Mouse (Mus musculus): ENCODE results near the gene Ptafr.
"Not testable (repeated sequence)": the region's sequence is repeated elsewhere in the genome, so short reads cannot be mapped to it uniquely, and the experiment has no call there.

Gene Ptafr

DNA sequence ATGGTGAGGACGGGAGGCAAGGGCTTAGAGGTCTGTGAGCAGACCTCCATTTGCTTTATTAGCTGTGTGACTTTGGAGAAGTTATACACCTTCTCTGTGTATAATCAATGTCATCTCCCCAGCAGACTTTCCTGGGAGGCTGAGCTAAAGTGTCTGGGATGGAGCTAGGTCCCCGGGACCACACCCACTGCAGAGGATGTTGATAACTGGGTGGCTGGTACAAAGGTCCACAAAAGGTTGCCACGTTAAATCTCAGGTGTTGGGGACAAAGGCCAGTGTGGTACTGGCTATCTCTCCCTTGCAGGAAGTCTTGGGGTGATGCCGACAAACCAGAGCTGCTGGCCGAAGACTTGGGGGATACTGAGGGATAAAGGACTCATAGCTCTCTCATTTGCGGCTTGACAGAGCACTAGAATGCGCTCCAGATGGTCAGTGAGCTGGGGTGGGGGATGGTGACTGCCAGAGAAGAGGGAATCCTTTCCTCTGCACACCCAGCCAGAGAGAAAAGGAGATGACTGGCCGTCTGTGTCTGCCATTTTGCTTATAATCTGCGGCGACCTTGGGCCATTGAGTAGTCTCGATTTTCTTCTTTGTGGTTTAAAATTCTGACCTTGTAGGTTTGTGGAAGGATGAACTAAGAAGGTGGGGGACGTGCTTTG is 1.4 kb downstream of the Ptafr start:
- no peak for DNase-seq

DNA sequence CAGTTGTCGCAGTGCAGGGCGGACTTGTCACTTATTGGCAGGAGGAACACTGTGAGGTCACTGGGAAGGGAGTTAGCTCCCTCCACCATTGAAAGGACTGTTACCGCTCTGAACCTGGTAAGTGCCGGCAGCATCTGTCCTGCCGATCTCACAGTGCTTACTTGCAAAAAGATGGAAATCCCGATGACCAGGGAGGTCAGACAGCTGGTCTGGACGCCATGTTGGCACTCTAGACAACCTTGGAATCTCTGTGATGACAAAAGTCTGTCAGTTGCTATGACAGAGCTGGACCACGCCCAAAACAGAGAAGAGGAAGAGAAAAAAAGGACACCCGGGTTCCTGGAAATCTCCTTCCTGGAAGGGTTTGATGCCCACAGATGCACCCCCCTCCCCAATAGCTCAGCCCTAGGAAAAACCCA is 3.5 kb downstream of the Ptafr start:
- DNase-seq: no peak

DNA sequence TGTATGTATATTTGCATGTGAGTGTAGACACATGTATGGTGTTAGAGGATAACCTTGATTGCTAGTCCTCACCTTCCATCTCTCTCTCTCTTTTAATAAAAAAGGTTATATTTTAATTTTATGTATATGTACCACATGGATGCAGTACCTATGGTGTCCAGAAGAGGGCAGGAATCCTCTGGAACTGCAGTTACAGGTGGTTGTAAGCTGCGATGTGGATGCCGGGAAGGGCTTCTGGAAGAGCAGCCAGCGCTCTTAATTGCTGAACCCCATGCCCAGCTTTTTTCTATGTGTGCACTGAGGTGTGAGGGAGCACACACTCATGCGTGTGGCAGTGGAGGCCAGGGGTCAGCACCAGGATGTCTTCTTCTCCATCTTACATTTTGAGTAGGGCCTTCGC is 5.2 kb downstream of the Ptafr start:
- DNase-seq: no peak

DNA sequence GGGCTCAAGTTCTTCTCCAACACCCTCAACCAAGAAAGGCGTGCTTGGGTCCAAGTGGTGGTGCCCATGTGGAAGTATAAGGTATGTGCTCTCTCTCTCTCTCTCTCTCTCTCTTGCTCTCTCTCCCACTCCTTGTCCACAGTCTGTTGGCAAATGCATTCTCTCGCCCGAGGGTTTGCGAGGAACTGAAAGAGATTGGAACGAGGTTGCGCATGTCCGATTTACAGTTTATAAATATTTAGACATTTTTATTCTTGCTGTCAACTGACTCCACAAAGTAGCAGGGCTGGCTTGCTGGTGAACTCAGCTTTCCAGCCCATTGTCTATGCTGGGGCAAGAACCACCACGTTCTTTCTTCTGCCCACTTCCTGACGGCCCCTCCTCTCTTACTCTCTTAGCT is 7.3 kb downstream of the Ptafr start:
- no peak for DNase-seq

DNA sequence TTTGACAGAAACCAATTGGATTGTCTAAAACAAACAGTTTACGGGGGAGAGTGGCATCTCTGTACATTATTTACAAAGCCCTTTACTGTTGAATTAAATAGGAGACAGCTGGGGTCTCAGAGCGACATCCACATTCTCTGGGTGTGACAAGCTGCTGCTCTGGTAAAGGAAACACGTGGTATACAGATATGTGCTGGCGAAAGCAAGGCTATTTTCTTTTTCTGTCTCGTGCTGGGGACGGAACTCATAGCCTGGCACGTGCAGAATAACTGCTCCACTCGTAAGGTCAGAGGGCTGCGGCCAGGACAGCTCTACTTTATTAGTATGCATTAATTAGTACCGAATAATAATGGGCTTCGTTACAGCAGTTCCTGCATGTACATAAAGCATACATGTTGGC is 9.5 kb downstream of the Ptafr start:
- DNase-seq: no peak

DNA sequence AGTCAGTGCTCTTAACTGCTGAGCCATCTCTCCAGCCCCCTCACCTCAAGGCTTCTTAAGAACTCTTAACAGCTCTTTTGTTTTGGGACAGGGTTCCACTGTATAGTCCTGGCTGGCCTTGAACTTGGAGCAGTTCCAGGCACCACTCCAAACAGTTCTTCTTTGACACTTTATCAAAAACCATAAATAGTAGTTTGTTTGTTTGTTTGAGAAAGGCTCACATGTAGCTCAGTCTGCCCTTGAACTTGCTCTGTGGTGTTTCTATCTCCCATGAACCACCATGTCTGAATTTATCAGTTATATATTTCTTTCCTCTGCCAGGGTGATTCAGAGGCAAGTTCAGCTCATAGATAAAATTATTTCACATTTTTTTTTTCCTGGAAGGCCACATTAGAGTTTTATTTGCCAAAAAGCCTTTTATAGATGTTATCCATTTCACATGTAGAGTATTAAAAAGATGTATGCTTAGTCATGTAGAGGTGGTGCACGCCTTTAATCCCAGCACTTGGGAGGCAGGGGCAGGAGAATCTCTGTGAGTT is 11.0 kb downstream of the Ptafr start:
- no peak for DNase-seq

DNA sequence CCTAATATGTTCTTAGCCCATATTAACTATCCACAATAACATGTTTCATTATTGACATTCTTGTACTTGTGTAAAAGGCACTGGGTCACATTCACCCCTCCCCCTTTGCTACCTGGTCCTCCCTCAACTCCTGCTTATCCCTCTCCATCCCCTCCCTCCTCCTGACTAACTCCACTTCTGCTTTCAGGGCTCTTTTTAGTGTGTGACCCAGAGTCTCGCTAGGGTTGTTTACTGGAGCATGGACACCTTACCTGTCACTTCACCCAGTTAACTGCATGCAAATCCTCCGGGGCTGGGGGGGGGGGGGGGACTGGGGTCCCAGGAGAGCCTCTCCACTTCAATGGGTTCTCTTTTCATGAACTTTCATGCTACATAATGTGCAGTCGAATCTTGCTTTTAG is 19.9 kb downstream of the Ptafr start:
- no peak for DNase-seq

DNA sequence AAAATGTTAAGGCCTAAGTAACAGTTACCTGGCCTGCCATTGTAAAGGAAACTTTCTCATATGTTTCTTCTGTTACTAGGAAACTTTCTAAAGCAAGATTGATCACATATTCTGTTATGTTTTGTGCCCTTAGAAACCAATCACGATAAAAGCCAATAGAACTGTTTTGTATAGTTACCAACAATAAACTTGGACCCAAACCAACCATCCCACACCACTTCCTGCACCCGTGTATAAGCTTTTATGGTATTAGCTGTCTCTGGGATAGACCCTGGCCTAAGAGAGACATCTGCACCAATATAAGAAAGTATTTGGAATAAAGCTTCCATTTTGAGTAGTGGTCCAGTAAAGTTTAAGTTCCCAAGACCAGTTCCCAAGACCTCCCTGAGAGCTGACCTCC is 21.1 kb downstream of the Ptafr start:
- DNase-seq: no peak

DNA sequence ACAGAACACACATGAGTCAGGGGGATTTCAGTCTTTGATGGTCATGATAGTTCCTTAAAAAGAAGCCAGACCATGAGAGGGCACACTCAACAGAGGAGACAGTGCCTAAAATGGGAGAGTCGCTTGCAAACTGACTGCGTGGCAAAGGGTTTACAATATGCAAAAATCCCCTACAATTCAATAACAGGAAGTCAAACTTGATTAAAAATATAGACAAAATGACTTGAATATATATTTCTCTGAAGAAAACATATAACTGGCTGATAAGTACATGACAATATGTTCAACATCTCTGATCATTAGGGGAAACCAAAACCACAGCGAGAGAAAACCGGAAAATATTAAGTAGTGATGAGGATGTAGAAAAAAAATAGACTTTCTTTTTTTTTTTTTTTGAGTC is 22.4 kb downstream of the Ptafr start:
- no peak for DNase-seq

DNA sequence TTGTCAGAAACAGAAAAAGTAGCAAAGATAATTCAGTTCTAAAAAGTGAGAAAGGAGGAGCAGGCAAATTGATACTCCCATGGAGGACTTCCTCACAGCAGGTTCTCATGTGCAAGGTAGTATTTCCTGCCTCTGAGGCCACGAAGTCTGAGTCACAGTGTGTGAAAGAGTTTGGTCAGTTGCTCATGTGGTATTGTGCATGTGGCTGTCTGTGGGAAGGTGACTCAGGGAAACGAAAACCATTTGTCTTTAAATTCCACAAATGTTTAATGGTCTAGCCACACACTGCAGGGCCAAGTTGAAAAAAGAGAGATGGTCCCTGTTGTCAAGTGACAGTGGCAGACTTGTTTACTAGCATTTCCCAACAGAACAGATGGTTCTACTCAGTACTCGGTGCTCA is 24.6 kb downstream of the Ptafr start:
- no peak for DNase-seq

DNA sequence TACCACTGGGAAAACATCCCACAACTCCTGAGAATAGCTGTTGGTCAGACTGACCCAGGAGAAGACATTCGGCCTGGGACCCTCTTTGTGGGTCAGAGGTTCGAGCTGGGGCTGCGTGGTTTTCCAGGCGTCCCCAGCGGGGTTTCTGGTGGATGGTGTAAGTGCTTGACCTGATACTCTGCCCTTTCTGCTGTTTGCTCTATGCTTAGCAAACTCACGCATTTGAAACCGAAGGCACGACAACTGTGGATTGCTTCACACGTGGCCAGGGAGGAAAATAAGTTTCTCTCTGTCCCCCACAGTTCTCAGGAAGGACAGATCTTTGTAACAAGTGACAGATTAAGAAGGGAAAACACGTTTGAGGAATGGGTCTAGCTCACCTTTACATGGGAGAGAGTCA is 26.8 kb downstream of the Ptafr start:
- DNase-seq: no peak

DNA sequence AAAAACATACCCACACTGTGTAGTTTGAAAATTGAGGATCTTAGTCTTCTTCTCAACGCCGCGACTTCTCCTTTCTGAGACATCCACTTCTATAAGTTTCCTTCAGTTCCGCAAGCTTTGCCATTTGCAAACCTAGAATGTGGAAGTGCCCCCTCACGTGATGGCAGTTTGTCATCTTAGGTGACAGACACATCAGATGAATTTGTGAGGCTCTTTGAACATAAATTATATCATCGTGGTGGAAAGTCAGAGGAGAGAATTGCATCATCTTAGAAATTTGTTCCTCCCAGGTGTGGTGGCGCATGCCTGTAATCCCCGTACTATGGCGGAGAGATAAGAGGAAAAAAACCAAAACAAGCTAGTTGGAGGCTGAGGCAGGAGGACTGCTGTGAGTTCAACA is 29.1 kb downstream of the Ptafr start:
- no peak for DNase-seq

DNA sequence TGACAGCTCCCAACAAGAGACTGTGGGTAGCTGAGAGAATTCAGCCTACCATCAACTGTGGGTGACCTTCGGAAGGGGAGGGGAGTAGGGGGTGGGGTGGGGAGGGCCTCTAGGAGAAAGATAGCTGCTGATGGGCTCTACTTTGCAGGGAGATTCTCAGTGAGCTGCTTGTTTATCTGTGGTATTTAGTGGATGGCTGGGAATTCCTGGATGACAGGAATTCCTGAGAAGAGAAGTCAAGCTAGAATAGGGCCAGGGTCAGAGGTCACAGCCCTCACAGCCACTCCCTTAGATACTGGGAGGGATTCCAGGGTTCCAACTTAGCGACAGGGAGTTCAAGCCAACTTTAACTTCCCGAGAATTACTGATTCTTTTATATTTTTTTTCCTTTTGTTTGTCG is 30.3 kb downstream of the Ptafr start:
- DNase-seq: no peak

DNA sequence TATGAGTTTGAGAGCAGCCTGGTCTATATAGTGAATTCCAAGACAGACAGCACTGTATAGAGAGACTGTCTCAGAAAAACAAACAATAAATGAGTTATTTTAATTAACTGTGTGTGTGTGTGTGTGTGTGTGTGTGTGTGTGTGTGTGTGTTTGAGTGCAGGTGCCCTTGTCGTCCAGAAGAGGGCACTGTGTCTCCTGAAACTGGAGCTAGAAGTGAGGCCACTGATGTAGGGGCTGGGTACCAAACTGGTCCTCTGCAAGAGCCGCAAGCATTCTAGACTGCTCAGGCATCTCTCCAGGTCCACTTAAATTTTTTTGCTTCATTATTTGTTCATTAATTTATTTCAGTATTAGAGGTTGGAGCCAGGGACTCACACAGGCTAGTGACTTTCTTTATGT is 35.0 kb downstream of the Ptafr start:
- no peak for DNase-seq

DNA sequence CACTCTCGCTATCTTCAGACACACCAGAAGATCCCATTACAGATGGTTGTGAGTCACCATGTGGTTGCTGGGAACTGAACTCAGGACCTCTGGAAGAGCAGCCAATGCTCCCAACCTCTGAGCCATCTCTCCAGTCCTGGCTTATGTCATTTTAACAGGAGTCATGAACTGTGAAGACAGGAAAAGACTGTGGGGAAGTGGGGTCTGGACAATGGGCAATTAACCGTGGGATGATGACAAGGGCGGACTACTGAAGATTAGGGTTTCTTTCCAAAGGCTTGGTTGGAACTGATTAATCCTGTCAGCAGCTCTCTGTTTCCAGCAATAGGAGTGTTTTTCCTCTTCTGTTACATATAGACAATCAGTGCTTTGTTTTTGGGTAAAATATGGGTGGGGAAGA is 35.9 kb downstream of the Ptafr start:
- no peak for DNase-seq

DNA sequence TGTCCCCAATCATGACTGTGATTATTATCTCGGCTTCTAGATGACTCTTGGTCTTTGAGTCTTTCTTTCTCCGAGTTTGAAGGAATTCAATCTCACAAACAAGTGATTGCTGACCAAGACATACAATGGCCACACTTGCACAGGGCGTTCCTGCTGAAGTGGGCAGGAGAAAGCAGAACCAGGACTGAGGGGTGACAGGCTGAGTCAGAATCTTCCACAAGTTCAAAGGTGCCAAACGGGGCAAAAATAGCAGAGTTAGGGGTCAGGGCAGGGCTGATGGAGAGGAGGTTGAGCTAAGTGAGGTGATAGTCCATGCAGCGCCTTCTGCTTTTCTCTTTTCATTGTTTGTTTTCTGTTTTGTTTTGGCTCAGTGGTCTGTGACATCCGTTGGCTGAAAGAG is 36.6 kb downstream of the Ptafr start:
- DNase-seq: no peak

DNA sequence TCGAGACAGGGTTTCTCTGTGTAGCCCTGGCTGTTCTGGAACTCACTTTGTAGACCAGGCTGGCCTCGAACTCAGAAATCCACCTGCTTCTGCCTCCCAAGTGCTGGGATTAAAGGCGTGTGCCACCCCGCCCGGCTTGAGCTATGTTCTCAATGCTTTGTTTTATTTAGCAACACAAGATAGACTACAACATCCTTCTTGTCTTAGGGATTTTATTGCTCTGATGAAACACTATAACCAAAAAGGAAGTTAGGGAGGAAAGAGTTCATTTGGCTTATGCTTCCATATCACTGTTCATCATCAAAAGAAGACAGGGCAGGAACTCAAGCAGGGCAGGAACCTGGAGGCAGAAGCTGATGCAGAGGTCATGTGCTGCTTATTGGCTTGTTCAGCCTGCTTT is 37.4 kb downstream of the Ptafr start:
- DNase-seq: not testable (repeated sequence)

DNA sequence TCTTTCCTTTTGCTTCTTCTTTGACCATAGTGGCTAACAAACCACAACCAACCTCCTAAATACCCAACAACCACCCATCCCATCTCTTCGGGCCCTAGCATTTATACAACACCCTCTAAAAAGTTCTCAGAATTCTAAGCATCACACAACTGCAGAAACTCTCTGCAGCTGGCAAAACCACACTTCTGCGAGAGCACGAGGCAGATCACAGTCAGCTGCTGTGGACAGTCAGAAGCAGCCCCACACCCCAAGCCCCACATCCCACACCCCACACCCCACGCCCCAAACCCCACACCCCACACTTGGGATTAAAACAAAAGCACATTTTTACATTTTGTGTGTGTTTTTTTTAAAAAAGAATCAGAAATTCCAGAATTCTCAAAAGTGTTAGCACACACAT is 39.6 kb downstream of the Ptafr start:
- no peak for DNase-seq

DNA sequence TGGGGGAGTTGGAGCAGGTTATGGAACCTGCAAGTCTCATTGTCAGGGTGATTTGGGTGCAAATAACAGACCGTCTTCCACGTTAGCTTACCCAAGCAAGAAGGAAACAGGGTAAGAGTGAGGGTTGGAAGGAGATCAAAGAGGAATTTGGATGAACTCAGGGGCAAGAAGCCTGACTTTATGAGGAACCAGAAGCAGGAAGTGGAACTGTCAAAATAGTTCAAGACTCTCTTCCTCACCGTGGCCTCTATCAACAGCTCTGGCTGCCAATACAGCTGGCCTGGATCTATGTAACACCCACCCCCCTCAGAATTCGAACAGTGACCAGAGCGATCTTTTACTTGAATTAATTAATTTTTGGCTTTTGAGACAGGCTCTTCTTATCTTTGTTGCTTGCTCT is 41.9 kb downstream of the Ptafr start:
- no peak for DNase-seq

DNA sequence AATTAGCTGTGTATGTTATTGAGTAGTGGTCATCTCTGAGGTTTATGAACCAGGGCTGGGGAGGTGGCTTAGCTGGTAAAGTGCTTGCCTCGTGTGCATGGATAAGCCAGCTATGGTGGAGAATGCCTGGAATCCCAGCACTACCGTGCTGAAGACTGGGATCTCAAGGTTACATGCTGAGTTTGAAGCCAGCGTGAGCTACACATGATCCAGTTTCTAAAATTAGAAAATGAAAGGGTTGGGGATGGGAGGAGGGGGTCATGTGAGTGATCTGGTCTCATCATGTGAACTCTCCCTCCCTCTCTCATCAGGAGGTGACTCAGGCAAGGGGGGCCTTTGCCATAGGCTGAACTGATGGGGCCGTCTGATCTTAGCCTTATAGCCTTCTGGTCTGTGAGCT is 44.3 kb downstream of the Ptafr start:
- DNase-seq: no peak

DNA sequence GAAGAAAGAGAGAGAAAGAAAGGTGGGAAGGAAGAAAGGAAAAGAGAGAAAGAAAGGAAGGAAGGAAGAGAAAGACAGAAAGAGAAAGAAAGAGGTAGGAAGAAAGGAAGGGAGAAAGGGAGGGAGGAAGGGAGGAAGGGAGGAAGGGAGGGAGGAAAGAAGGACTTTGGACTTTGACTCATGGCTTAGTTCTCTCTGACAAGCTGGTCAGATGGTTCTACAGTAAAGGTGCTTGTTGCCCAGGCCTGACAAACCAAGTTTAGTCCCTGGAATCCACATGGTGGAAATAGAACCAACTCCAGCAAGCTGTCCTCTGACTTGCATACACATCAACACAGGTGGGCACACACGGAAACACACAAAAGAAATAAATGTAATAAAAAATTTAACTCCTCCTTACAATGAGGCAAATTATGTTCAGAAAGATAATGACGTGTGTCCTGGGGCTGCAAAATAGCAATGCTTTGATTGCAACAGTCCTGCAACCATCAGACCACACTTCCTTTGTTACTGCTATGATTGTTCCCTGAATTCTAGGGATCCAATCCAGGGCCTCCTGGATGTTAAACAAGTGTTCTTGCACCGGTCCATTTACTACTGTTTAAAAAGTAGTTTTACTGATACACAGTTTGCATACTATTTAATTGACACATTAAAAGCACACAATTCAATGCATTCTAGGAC is 46.6 kb downstream of the Ptafr start:
- no peak for DNase-seq

DNA sequence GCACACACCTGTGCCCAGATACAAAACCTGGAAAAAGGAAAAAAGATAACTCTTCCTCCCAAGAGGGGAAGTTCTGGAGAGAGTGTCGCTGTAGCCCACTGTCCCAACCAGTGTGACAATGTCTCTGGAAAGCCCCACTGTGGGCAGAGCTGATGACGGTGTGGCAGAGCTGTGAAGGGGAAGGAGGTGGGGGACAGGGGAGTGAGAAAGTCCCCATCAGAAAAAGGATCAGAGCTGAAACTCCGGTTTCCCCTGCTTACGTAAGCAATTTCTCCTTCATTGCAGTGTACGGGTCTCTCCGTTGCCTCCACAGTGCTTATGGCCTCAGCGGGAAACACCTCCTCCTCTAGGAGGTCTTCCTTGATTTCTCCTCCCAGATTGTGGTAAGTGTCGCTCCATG is 47.5 kb downstream of the Ptafr start:
- DNase-seq: no peak

DNA sequence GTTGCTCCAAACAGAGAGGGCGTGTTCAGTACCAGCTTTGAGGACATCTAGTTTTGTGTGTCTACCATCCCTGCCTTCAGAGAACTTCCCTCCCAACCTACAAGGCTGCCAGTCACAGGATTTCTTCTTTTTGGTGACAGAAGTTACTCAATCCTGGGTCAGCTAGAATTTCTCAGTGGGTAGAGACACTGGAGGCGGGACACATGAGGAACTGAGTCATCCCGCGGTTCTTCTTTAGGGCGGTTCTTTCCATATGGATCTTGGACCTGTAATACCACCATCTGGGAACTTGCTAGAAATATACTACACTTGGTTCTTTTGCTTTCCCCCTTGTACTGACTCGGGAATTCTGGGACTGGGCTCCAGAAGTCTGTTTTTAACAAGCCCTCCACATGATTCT is 54.0 kb downstream of the Ptafr start:
- DNase-seq: no peak

DNA sequence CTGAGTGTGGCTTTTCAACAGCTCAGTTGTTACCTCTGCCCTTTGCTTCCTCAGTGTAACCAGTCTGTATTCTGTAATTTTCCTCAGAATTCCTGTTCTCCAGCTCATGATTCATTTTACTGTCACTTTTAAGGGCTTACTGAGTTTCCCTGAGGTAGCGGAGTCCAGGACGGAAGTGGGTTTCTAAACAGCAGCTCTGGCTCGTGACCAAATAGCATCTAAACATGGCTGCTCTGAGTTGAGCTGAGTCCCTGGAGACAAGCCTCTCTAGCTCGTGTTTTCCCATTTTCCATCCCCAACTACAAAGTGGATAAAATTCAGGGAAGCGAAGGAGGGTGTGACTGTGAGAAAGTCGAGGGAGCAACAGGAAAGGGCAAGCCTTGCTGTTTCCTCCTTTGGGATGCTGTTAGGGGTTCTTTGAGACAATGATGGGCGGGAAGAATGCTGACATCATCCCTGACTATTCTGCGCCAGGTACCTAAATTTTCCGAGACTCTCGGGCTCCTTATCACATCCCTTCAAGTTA is 55.0 kb downstream of the Ptafr start:
- no peak for DNase-seq

DNA sequence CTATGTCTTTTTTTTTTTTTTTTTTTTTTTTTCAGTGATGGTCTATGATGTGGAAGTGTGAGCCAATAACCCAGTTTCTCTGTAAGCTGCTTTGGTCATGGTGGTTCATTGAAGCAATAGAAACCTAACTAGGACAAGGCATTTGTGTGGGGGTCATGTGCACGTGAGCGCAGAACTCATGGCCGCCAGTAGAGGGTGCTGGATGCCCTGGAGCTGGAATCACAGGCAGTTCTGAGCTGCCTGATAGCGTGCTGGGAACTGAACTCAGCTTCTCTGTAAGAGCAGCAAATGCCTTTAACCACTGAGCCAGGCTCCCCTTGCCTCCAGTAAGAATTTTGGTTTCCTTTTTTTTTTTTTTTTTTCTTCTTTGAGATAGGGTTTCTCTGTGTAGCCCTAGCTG is 56.3 kb downstream of the Ptafr start:
- DNase-seq: no peak

Measured in cerebellum, adult 8-10 months (tissue).